Mouse (Mus musculus) E14TG2a.4 (cell line): ENCODE measurements at regions not wholly inside any gene's neighbourhood (a gene's known extent, or its start where the extent isn't known, plus 50 kb on each side); places are given as distances from the start of the nearest gene placed in this dataset.

Experiments used
- CTCF ChIP-seq: conservative IDR thresholded peaks from 2 replicates; pipeline ENCODE4 v1.5.1; 2014; ENCODE audit warnings: low read length
- NANOG ChIP-seq: IDR thresholded peaks from 2 replicates; pipeline ENCODE4 v1.6.1; 2014; ENCODE audit warnings: borderline replicate concordance, low read length, mixed read lengths

GRCm38 (mm10) chr7:73138861-73139493 is 236.3 kb upstream of the Rgma start:
- TF ChIP-seq NANOG (no peak), CTCF (no peak)
